16 mouse cellular contexts compared by ENCODE assay signal in the genomic region with DNA sequence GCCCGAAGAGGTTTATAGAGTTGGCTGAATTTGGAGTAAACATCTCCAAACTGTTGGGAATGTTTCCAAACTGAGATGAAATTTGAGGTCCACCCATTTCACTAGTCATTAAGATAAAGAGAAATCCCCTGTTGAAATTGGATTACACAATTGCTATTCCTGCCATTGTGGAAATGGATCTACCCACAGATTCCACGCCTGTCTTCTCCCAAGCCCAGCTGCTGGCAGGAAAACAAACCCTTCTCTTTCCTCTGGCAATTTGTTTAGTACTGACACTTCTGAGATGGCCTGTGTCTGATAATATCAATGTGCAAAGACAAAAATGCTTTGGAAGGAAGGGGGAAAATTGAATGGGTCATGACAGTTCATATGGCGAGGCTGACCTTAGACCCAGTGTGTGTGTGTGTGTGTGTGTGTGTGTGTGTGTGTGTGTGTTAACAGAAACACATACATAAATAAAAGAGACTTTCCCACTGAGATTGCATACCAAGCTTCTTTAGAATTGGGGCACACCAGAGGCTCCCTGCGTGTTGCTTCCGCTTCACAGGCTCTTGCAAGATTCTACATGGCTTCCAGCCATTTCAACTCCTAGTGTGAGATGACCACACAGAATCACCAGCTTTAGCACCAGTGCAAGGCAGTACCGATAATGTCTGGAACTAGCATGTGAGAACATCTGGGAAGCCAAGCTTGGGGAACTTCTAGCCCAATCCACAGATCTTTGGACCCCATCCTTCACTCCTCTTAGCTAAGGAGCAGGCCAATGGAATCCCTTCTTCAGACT.
DNase-seq lines count a peak whose midpoint lies in the region; ATAC-seq lines count a peak whose summit lies in the region.
"Had no signal": no experiment of that assay in that cellular context is flagged by ENCODE, and none has a peak within 500 bp of the region (broad histone marks: within the 10 kb centered on the region; RNA-seq: fewer than 3 reads in every experiment).

No protein-coding gene starts in this region.

- H3K4me2 ChIP-seq in midbrain, embryonic 15.5 days, result no peak overlapping the region
- H3K4me2 ChIP-seq: heart, embryonic 15.5 days; liver, embryonic 11.5 days had no signal

- H3K27me3 ChIP-seq in heart, embryonic 10.5 days (ENCODE audit: insufficient read depth, poor library complexity, severe bottlenecking), result no peaks in the 10 kb centered on the region
- H3K27me3 ChIP-seq in midbrain, embryonic 15.5 days (replicated peaks), result no peaks in the 10 kb centered on the region
- H3K27me3 ChIP-seq: heart, embryonic 15.5 days had no signal

- no peaks in the 10 kb centered on the region for H3K4me1 ChIP-seq in heart, embryonic 10.5 days
- H3K4me1 ChIP-seq in midbrain, embryonic 15.5 days, result peaks cover 3% of the 10 kb centered on the region; the same call in 1 of the 2 replicates
- H3K4me1 ChIP-seq: heart, embryonic 15.5 days had no signal

- peak; percentile 95 for DNase-seq in heart, adult 11 months
- no peak for DNase-seq in heart, embryonic 10.5 days (ENCODE audit: low spot score)
- DNase-seq in NIH3T3 (ENCODE audit: low read depth), result peak; percentile 68
- DNase-seq in gastrocnemius, postnatal 14 days, result peak; percentile 38
- DNase-seq in lung, postnatal 10 days, result peak; percentile 49
- DNase-seq in right cerebral cortex, postnatal 4 days, result no peak
- no peak for DNase-seq in kidney, postnatal 25 days
- DNase-seq: adrenal gland, adult 8-10 months; cerebellum, adult 9-10 months; kidney, adult 9 months; right cerebral cortex, adult 18-20 months had no signal

- WGBS in heart, embryonic 10.5 days, result 87% methylated on average over 6 of the region's 6 CpGs
- WGBS in midbrain, embryonic 15.5 days, result 82% methylated on average over 6 of the region's 6 CpGs

- no peaks in the 10 kb centered on the region for H3K9me3 ChIP-seq in heart, embryonic 10.5 days
- H3K9me3 ChIP-seq in midbrain, embryonic 15.5 days, result no peaks in the 10 kb centered on the region
- H3K9me3 ChIP-seq: heart, embryonic 15.5 days had no signal

- no peak overlapping the region for H3K27ac ChIP-seq in heart, embryonic 10.5 days
- H3K27ac ChIP-seq in midbrain, embryonic 15.5 days, result no peak overlapping the region
- H3K27ac ChIP-seq: heart, embryonic 15.5 days; layer of hippocampus, adult 2 months had no signal

- H3K4me3 ChIP-seq in heart, embryonic 10.5 days, result no peak overlapping the region
- no peak overlapping the region for H3K4me3 ChIP-seq in midbrain, embryonic 15.5 days
- H3K4me3 ChIP-seq: heart, embryonic 15.5 days; layer of hippocampus, adult 2 months had no signal

- no peaks in the 10 kb centered on the region for H3K36me3 ChIP-seq in heart, embryonic 10.5 days
- H3K36me3 ChIP-seq in midbrain, embryonic 15.5 days (replicated peaks), result no peaks in the 10 kb centered on the region
- H3K36me3 ChIP-seq: heart, embryonic 15.5 days had no signal

- H3K9ac ChIP-seq in midbrain, embryonic 15.5 days, result no peak overlapping the region
- H3K9ac ChIP-seq: heart, embryonic 15.5 days had no signal

- intact Hi-C loops in gastrocnemius, postnatal 14 days (cut with DNase I; ENCODE audit: low total_unique reads), result no loop called here

- ATAC-seq in midbrain, embryonic 15.5 days (replicated peaks), result no peak
- ATAC-seq: hindbrain, embryonic 16.5 days had no signal

Comparison
In these comparisons a context has a peak if more than half of its experiments do, and no peak if none do; other contexts are left out.
1. DNase-seq: peak in heart, adult 11 months (single experiment), NIH3T3 (single experiment), gastrocnemius, postnatal 14 days (single experiment) and lung, postnatal 10 days (single experiment); none in heart, embryonic 10.5 days (single experiment), right cerebral cortex, postnatal 4 days (single experiment) and kidney, postnatal 25 days (0 of 2).